Mouse (Mus musculus) hematopoietic stem cell, adult 5-6 weeks (primary cell): Measurements from ENCODE around the gene Axin2. TPM values are rescaled to one million over a fixed set of nuclear protein-coding genes. Genes with fewer than 3 reads are reported as not detected.

ENCODE experiments used
- ATAC-seq, 2 experiments: fragments of 125-278 bp in 1 of 2; replicated peaks in 1 of 2; 2 replicates each; pipeline ENCODE4 v1.8.0; 2016 to 2017; ENCODE audit warnings: inconsistent platforms in 2 of 2, mild to moderate bottlenecking in 2 of 2, moderate number of reproducible peaks in 2 of 2, low read depth in 1 of 2, moderate TSS enrichment in 1 of 2; ENCODE audit not compliant: low FRiP score in 2 of 2, poor library complexity in 2 of 2, severe bottlenecking in 2 of 2, insufficient read depth in 1 of 2, low TSS enrichment in 1 of 2
- total RNA-seq: library from RNA; stranded (forward); fragments of 172-1452, 232-1000 nt; gene quantifications from 2 replicates; pipeline ENCODE4 v1.2.3, GENCODE M21; 2017

Gene Axin2
- total RNA-seq, 1 experiment from 2014 or later = 1.2 TPM

DNA sequence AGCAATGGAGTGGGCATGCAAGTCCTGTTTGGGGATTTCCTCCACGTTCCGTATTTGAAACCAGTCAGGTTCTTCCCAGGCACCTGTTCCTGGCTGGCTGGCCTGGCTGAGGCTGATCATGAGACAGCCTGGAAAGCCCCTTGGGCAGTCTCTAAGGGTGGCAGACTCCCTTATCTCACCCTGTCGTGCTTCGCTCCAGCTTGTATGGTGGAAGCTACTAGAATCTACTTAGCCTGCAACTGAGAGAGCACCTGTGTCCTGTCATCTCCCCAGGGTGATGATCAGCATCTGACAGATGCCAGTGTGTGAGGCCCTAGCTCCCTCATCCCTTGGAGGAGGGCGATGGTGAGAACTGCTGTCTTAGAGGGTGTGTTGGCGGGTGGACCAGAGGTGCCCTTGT lies 21.7 kb upstream of the Axin2 start:
- ATAC-seq = no peak

DNA sequence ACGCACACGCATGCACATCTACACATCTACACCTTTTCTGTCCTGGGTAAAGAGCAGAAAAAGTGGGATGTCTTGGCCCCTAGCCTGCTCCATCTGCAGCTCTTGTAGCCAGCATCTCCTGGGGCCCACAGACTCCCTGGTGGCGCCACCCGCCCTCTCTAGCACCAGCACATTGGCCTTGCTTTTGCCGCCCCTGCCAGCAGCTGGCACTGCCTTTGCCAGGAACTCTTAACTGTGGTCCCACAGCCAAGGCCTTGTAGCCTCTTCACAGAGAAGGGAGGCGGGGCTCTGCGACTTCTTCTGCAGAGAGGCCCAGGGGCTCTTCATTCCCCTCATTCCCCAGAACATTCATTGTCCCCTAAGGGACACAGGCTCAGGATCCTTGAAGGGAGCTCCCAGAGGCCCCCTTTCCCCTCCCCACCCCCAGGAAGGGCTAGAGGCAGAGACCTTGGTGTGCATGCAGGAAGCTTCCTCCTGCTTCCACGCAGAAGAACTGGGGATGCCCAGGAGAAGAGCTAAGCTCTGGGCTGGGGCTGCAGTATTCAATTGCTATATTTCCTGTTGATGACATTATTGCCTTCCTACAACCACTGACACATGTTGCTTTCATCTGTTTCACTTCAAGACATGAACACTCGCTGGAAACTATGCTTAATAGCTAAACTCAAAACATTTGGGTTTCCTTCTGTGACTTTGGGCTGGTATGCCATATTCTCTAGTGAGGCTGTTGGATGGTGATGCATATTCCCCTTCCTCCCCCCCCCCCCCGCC lies 19.2 kb upstream of the Axin2 start:
- no peak for ATAC-seq

DNA sequence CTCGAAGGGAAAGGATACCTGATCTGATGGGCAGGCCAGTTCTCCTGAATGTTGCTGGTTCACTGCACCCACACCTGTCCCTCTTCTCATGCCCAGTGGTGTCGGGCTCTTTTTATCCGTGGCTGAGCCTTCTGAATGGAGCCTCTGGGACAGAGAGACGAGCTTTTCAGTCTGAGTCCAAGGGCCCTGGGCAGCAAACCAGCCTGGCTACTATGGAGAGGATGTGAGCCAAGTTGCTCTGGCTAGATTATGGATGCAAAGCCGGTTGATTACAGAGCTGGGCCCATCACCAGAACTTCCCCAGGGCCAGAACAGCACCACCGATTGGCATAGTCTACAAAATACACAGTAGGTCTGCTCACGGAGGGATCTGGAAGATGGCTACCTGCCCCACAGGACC lies 18.5 kb upstream of the Axin2 start:
- ATAC-seq = no peak

DNA sequence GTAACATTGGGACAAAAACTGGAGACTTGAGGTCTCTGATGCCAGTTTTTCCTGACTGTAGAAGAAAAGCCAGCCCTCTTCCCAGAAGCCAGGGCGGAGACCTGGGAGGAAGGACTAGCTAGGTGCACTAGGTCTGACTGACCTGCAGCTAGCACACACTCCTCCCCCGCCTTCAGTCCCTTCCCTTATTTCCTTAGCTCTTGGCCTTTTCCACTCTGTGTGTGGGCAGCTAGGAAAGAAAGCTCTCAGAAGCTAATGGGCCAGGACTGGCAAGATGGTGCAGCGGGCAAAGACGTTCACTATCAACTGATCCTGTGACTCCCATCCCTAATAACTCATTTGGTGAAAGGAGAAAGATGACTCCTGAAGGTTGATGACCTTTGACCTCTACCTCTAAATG lies 17.8 kb upstream of the Axin2 start:
- no peak for ATAC-seq

DNA sequence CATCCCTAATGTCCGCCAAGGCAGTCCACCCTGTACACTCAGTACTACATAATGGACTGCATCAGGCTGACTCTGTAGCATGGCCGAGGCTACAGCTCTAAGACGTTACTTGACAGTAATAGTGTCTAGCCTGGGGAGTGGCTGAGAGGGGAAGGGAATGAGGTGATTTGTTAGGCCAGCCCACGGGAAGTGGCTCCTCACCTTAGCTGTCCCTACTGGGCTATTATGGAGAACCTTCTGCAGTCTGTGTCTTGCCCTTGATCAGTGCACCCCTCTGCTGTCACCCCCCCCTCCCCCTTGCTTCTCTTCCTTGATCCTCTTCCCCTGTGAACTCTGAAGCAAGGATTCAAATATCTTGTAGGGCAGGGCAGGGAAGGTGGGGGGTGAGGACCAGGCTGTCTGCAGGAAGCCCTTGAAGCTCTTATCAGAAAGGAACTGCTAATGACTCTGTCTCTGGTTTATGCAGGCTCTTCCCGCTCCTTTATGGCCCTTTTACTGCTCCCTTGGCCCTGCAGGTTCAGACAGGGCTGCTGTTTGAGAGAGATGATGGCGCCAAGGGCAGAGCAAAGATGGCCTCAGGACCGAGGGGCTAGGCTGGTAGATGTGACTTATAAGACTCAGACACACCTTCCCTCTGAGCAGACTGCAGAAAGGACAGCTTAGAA lies 13.4 kb upstream of the Axin2 start:
- no peak for ATAC-seq

DNA sequence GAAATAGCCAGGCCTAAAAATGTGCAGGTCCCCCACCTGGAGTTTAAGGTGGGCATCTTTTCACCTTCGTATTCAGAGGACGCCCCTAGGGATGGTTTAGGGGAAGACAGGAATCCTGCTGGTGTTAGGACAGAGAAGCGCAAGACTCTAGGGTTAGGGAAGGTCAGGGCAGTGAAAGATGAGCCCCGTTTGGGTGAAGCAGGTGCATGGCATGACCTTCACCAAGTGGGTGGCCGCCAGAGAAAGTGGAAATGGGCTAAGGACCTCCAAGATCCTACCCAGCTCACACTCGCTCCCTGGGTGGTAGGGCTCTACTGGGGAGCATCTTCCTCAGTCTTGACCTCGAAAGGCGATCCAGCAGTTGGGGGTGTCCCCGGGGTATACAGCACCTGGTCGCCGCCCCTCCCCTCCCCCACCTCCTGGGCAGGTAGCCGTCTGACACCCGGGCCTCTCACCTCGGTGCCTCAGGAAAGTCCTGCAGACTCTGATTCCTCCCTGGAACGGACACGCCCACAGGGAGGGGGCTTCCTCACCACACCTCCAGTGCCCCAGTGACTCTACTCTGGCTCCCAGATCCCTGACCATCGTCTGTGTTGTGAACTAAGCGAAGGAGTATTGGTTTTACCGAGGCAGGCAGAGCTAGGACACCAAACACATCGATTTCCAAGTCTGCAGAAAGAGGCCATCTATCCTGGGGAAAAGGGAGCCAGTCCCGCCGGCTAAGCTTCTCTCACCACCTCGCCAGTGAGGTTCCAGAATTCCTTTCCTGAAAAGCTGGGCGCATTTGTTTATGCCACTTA lies 10.6 kb upstream of the Axin2 start:
- 0 out of 4 replicates have a peak, but pooled peaks of 1 of the 2 experiments have one; percentile 8 for ATAC-seq

DNA sequence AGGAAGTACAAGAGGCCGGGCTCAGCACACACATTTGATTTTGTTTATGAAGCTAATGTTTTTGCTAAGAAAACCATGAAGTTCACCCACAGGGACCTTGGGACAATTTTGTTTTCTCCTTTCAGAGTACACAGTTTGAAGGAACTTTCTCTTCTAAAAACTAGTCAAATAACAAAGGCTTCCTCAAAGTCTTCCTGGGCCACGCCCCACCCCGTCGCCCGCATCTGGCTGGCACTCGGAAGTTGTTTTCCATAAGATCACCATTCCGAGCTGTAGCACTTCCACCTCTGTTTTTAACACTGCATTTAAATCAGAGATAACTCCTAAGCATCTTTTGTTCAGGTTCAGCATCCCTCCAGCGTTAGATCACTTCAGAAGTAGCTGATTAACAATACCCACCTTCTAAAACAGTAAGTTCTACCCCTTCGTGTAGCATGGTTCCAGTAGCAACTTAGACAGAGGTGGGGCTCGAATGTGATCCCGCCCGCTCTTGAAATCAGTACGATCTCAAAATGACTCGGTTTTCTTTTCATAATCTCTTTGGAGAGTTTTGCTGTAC lies 9.7 kb upstream of the Axin2 start:
- no peak for ATAC-seq

DNA sequence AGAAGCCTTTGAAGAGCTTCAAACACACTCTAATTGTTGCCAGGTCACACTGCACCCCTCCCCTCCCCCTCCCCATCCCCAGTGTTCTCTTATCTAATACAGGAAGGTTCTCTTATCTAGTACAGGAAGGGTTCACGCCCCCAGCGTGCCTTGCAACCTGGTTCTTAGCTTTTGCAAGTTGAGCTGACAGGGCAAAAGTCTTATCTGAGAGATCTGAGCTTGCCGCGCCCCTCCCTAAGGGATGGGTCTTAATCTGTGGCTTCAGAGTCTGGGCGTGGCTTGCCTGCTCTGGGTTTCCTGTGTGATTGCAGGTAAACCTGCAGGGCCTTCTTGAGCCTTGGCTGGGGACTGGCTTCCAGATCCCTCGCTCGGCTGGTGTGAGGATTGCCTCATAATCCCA lies 9.2 kb upstream of the Axin2 start:
- ATAC-seq = peak in 1 of 2 experiments; percentile 22; a peak in 1 of 4 replicates

DNA sequence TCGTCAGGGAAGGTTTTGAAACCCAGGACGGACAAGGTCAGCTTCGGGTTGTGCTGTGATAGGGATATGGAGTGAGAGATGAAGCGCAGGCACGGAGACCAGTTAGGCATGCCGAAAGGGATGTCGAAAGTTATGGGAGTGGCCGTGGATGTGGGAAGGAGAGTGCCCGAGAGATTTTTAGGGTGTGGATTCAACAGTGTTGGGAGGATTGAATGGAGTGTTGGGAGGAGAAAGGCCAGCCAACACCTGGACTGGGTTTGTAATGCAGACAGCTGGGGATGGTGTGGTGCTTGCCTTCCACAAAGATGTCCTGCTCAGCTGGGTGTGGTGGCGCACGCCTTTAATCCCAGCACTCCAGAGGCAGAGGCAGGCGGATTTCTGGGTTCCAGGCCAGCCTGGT lies 8.0 kb upstream of the Axin2 start:
- ATAC-seq = no peak

DNA sequence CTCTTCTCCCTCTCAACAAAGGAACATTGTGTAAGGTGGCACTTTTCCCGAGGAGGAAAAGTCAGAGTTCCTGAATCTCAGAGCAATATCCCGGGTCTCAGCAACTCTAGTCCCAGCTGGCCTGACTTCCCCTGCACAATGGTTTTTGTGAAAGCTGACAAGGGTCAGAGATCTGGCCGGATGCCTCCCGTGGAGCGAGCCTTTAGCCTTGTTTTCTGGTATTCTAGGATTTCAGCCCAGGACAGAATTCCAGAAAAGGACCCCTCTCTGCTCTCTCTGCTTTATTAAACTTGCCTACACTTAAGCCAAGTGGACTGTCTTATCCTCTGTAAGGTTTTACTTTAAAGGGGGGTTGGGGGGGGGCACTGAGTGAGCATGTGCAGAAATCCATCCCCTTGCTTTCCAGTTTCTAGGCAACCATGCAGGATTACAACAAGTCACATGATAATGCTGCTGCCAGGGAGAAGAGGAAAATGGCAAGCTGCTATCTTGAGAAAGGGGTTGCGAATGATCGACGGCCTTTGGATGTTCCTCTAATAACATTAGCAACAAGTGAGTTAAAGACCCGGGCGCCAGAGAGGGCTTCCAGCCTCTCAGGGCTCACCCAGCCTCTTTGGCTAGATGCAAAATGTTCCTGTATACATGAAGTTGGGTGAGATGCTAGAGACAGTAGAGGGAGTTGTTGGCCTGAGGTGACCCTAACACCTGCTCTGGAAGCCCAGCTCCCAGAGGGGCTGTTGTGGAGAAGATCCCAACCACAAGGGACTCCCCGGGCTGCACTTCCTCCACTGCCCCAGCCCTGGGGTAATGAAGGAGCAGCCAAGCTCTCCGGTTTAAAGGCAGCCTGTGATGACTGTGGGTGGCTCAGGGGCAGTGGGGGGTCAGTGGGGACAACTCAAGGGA lies 2.5 kb upstream of the Axin2 start:
- no peak for ATAC-seq

DNA sequence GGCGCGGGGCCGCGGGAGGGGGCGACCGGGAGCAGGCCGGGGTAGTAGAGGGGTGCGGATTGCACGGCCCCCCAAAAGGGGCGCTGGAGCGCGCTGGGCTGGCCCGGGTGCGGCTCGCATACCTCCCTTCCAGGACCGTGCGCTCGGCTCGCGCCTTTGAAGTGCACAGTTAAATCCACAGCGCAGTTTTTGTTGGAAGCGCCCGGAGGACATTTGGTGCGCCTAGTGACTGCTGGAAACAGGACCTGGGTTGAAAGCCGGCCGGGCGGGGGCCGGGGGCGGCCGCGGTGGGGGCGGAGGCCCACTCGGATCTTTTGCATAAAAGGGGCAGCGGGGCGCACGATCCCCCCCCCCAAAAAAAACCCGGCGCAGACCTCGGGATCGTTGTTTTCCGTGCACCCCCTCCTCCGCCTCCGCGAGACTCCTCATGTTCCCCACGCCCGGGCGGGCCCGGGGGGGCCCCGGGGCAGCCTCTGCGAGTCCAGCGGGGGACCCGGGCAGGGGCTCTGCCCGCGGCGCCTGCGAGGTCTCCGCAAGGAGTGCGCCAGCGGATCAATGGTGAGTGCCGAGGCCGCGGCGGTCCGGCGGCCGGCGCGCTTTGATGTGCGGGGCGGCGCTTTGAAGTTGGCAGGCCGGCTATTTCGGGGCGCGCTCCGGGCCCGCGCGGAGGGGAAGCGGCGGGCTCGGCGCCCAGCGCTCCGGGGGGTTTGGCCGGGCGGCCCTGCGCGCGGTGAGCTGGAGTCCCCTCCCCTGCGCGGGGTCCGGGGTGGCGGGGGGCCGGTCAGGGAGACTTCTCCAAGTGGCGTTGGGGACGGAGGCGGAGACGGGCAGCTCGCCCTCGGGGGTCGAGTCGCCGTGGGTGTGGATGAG lies 722 bp downstream of the Axin2 start:
- ATAC-seq = no peak

DNA sequence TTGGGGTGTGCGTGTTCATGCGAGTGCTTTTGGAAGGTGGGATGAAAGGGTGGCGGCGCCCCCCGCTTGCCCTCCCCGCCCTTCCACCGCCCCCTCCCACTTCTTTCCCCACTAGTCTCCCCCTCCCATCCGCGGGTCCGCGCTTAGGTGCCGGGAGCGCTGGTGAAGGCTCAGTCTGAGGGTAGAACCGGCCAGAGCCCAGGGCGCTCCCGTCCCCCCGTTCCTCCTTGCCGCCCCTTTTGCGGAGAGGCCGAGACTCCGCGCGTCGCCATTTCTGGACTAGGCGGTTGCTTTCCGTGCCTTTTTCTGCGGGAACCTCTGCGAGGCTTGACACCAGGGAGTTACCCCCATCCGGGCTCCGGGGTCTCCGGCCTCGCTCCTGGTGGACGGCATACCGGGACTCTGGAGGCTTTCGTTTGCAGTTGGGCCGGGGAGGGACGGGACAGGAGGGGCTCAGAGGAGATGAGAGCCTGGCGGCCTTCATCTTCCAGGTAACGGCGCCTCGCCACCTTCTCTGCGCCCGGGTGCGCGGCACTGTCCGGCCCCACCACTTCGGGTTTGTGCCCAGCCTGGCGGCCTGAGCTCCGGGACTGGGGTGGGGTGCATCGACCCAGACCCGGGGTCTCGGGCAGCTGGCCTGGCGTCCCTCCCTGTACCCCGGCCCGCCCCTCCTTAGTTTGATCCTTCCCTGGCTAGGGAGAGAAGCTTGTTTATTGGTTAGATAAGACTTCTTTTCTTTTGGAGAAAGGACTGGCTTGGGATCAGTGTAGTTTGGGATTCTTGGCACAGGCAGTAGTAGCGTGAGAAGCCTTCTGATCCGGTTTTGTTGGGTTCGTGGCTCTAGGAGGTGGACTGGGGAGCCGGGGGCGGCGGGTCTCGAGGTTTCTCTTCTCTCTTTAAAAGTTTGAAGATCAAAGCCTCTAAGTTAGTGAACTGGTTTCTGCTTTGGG lies 1.6 kb downstream of the Axin2 start:
- no peak for ATAC-seq

DNA sequence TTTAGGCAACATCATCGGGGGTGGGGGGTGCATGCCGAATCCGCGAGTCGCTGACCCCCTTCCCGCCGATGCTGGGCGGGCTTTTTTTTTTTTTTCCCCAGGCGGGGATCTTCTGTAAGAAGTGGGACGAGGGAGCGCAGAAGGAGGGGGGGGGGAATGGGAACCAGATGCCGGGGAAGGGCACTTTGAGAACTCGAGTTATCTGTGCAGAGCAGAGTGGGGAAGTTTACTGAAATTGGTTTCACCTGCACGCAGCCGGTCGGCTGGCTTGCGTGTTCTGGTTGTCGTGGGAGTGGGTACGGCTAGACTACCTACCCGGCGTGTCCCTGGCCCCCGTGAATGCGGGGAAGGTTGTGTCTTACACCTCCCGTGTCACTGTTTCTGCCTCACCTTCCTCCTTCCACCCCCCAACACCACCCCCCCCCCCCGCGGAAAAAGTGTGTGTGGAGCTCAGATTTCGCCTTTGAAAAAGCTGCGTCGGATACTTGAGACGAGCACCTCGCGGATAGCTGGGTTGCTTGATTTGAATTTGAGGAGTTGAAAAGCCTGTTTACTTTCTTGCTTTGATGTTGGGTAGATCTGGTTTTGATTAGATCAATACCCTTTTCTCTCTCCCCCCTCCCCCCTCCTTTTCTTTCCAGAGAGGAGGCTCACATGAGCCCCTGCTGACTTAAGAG lies 2.5 kb downstream of the Axin2 start:
- ATAC-seq = no peak

DNA sequence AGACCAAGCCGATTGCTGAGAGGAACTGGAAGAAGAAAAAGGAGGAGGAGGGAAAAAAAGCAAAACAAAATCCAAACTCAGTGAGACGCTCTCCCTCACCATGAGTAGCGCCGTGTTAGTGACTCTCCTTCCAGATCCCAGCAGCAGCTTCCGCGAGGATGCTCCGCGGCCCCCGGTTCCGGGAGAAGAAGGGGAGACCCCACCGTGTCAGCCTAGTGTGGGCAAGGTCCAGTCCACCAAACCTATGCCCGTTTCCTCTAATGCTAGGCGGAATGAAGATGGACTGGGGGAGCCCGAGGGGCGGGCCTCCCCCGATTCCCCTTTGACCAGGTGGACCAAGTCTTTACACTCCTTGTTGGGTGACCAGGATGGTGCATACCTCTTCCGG lies 3.0 kb downstream of the Axin2 start:
- no peak for ATAC-seq

DNA sequence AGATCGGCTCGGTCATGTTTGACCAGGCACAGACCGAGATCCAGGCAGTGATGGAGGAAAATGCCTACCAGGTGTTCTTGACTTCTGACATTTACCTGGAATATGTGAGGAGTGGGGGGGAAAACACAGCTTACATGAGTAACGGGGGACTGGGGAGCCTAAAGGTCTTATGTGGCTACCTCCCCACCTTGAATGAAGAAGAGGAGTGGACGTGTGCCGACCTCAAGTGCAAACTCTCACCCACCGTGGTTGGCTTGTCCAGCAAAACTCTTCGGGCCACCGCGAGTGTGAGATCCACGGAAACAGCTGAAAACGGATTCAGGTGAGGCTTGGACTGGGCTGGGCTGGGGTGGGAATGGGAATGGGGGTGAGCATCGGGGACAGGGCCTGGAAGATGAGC lies 3.6 kb downstream of the Axin2 start:
- ATAC-seq = no peak
